Mouse (Mus musculus): ENCODE measurements around the gene Men1. TPM values are rescaled to one million over a fixed set of nuclear protein-coding genes. Genes with fewer than 3 reads are reported as not detected.

Gene Men1
- polyA plus RNA-seq, 1 experiment from 2014 or later: 122 TPM

- H3K4me1 ChIP-seq: peaks cover 3% of the 10 kb centered on the region; the same call in 1 of the 2 replicates
- no peak overlapping the region for H3K27ac ChIP-seq (replicated peaks)
- H3K27me3 ChIP-seq (replicated peaks; ENCODE audit: low read depth, poor library complexity, severe bottlenecking): no peaks in the 10 kb centered on the region
- no peak overlapping the region for H3K4me3 ChIP-seq
- no peaks in the 10 kb centered on the region for H3K9me3 ChIP-seq
- no peak for DNase-seq (ENCODE audit: low spot score)
- H3K36me3 ChIP-seq (replicated peaks): peaks cover 96% of the 10 kb centered on the region
- whole genome bisulfite sequencing: 84% methylated on average over 5 of the region's 5 CpGs
Observed at GRCm38 (mm10) chr19:6296551-6297210, 38.1 kb upstream of the Men1 start.

- H3K4me3 ChIP-seq: no peak overlapping the region
- no peaks in the 10 kb centered on the region for H3K9me3 ChIP-seq
- WGBS: 92% methylated on average over 9 of the region's 9 CpGs
- no peak for DNase-seq (ENCODE audit: low spot score)
- no peak overlapping the region for H3K27ac ChIP-seq (replicated peaks)
- peaks cover 3% of the 10 kb centered on the region; the same call in 1 of the 2 replicates for H3K4me1 ChIP-seq
- H3K36me3 ChIP-seq (replicated peaks): peaks cover 88% of the 10 kb centered on the region
- H3K27me3 ChIP-seq (replicated peaks; ENCODE audit: low read depth, poor library complexity, severe bottlenecking): no peaks in the 10 kb centered on the region
Observed at GRCm38 (mm10) chr19:6297641-6298040, 37.1 kb upstream of the Men1 start.

GRCm38 (mm10) chr19:6299003-6299402 is 35.8 kb upstream of the Men1 start:
- no peaks in the 10 kb centered on the region for H3K9me3 ChIP-seq
- H3K27ac ChIP-seq (replicated peaks): no peak overlapping the region
- H3K4me1 ChIP-seq: peaks cover 5% of the 10 kb centered on the region; the same call in 1 of the 2 replicates
- DNase-seq (ENCODE audit: low spot score): no peak
- H3K36me3 ChIP-seq (replicated peaks): peaks cover 76% of the 10 kb centered on the region
- no peaks in the 10 kb centered on the region for H3K27me3 ChIP-seq (replicated peaks; ENCODE audit: low read depth, poor library complexity, severe bottlenecking)
- H3K4me3 ChIP-seq: no peak overlapping the region
- WGBS: 78% methylated on average over 4 of the region's 4 CpGs

GRCm38 (mm10) chr19:6299450-6300267 is 35.1 kb upstream of the Men1 start:
- Histone ChIP-seq H3K27me3 (replicated peaks; ENCODE audit: low read depth, poor library complexity, severe bottlenecking) (no peaks in the 10 kb centered on the region), H3K4me3 (no peak overlapping the region), H3K36me3 (replicated peaks) (peaks cover 70% of the 10 kb centered on the region), H3K4me1 (peaks cover 5% of the 10 kb centered on the region; the same call in 1 of the 2 replicates), H3K27ac (replicated peaks) (peak overlapping the region; percentile 40; the same call in 1 of the 2 replicates), H3K9me3 (no peaks in the 10 kb centered on the region)
- WGBS: 84% methylated on average over 7 of the region's 7 CpGs
- no peak for DNase-seq (ENCODE audit: low spot score)

DNA sequence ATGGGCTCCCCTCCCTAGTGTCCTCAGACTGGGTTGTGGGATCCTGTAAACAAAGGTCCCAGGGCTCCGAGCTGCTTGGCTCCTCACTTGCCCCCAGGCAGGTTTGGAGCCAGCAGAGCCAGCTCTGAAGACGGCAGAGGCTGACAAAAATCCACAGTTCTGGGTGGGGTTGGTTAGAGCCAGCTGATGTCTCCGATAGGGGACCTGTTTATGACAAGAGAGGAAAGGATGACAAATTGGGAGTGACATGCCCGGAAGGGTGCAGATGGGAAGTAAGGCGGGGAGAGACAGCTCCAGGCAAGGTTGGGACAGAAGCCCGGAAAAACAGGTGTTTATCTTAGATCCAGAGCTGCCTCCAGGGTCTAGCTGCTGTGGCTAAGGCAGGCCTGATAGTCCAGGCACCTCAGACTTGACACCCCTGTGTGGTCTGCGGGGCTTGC is 34.4 kb upstream of the Men1 start:
- Histone ChIP-seq H3K36me3 (replicated peaks) (peaks cover 62% of the 10 kb centered on the region), H3K4me1 (peaks cover 5% of the 10 kb centered on the region; the same call in 1 of the 2 replicates), H3K27me3 (replicated peaks; ENCODE audit: low read depth, poor library complexity, severe bottlenecking) (no peaks in the 10 kb centered on the region), H3K9me3 (no peaks in the 10 kb centered on the region), H3K27ac (replicated peaks) (0 out of 2 replicates have a peak overlapping the region, but pooled peaks have one; percentile 40), H3K4me3 (no peak overlapping the region)
- 68% methylated on average over 7 of the region's 7 CpGs for WGBS
- no peak for DNase-seq (ENCODE audit: low spot score)

- H3K36me3 ChIP-seq (replicated peaks): peaks cover 45% of the 10 kb centered on the region
- WGBS: 93% methylated on average over 5 of the region's 5 CpGs
- H3K4me3 ChIP-seq: no peak overlapping the region
- no peak overlapping the region for H3K27ac ChIP-seq (replicated peaks)
- H3K27me3 ChIP-seq (replicated peaks; ENCODE audit: low read depth, poor library complexity, severe bottlenecking): no peaks in the 10 kb centered on the region
- no peaks in the 10 kb centered on the region for H3K9me3 ChIP-seq
- DNase-seq (ENCODE audit: low spot score): no peak
- peaks cover 19% of the 10 kb centered on the region for H3K4me1 ChIP-seq
Observed at GRCm38 (mm10) chr19:6302114-6302513, 32.7 kb upstream of the Men1 start.

GRCm38 (mm10) chr19:6302522-6302921 is 32.3 kb upstream of the Men1 start:
- 49% methylated on average over 4 of the region's 4 CpGs for WGBS
- Histone ChIP-seq H3K27me3 (replicated peaks; ENCODE audit: low read depth, poor library complexity, severe bottlenecking) (no peaks in the 10 kb centered on the region), H3K9me3 (no peaks in the 10 kb centered on the region), H3K27ac (replicated peaks) (no peak overlapping the region), H3K36me3 (replicated peaks) (peaks cover 41% of the 10 kb centered on the region), H3K4me3 (no peak overlapping the region), H3K4me1 (peaks cover 23% of the 10 kb centered on the region)
- no peak for DNase-seq (ENCODE audit: low spot score)

- no peak overlapping the region for H3K4me3 ChIP-seq
- H3K9me3 ChIP-seq: no peaks in the 10 kb centered on the region
- H3K27ac ChIP-seq (replicated peaks): peak overlapping the region; percentile 19; the same call in 1 of the 2 replicates
- no peaks in the 10 kb centered on the region for H3K27me3 ChIP-seq (replicated peaks; ENCODE audit: low read depth, poor library complexity, severe bottlenecking)
- DNase-seq (ENCODE audit: low spot score): no peak
- peaks cover 36% of the 10 kb centered on the region for H3K4me1 ChIP-seq
- 80% methylated on average over 6 of the region's 6 CpGs for WGBS
- peaks cover 28% of the 10 kb centered on the region for H3K36me3 ChIP-seq (replicated peaks)
Observed at GRCm38 (mm10) chr19:6303831-6304230, 30.9 kb upstream of the Men1 start.

DNA sequence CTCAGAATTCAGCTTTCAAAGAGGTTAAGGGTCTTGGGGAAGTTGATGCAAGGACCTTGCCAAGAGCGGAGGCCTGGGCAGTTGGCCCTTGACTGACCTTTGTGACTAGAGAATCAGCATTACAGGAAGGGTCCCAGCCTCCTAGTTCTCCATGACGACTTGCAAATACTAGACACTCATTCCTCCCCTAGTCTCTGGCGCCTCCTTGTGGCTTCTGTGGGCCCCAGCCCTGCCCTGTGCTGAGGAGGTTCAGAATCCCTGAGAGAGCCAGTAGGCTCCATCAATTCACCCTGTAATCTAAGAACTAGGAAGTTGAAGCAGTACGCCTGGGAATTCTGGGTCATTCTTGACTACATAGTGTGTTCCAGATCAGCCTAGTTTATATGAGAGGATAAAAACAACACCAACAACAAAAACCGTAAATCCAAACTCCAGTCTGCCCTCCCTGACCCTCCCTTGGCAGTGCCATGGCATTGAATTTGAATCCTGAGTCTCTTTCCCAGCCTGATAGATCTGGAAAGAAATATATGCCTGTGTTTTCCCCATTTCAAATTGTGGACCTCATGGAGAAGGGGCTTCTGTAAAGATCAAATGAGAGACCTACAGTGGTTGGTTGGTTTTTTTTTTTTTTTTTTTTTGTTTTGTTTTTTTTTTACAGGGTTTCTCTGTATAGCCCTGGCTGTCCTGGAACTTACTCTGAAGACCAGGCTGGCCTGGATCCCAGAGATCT is 29.8 kb upstream of the Men1 start:
- WGBS: 24% methylated on average over 5 of the region's 5 CpGs

GRCm38 (mm10) chr19:6305517-6306115 is 29.2 kb upstream of the Men1 start:
- H3K27me3 ChIP-seq (replicated peaks; ENCODE audit: low read depth, poor library complexity, severe bottlenecking): no peaks in the 10 kb centered on the region
- H3K4me3 ChIP-seq: peak overlapping the region; percentile 85
- H3K9me3 ChIP-seq: no peaks in the 10 kb centered on the region
- peaks cover 15% of the 10 kb centered on the region for H3K36me3 ChIP-seq (replicated peaks)
- WGBS: 57% methylated on average over 8 of the region's 8 CpGs
- no peak for DNase-seq (ENCODE audit: low spot score)
- peaks cover 36% of the 10 kb centered on the region for H3K4me1 ChIP-seq
- H3K27ac ChIP-seq (replicated peaks): peak overlapping the region; percentile 88

More for the DNA sequence above, 29.8 kb upstream of the Men1 start:
- no peak overlapping the region for H3K4me3 ChIP-seq
- peaks cover 39% of the 10 kb centered on the region for H3K4me1 ChIP-seq
- no peak overlapping the region for H3K27ac ChIP-seq (replicated peaks)
- peaks cover 17% of the 10 kb centered on the region for H3K36me3 ChIP-seq (replicated peaks)
- no peaks in the 10 kb centered on the region for H3K27me3 ChIP-seq (replicated peaks; ENCODE audit: low read depth, poor library complexity, severe bottlenecking)
- DNase-seq (ENCODE audit: low spot score): peak; percentile 90
- H3K9me3 ChIP-seq: no peaks in the 10 kb centered on the region

- H3K9me3 ChIP-seq: no peaks in the 10 kb centered on the region
- DNase-seq (ENCODE audit: low spot score): peak; percentile 91
- peak within 1 kb of the TSS; percentile 88 for H3K27ac ChIP-seq (replicated peaks)
- H3K4me3 ChIP-seq: peak within 1 kb of the TSS; percentile 85
- WGBS: under 1% methylated on average over 38 of the region's 38 CpGs
- peaks cover 15% of the 10 kb centered on the region for H3K36me3 ChIP-seq (replicated peaks)
- no peaks in the 10 kb centered on the region for H3K27me3 ChIP-seq (replicated peaks; ENCODE audit: low read depth, poor library complexity, severe bottlenecking)
- peaks cover 36% of the 10 kb centered on the region for H3K4me1 ChIP-seq
Observed at GRCm38 (mm10) chr19:6306137-6306551, 28.6 kb upstream of the Men1 start, which contains the start of gene Cdc42bpg. TSS of gene Cdc42bpg (plus strand) at chr19:6306456.

DNA sequence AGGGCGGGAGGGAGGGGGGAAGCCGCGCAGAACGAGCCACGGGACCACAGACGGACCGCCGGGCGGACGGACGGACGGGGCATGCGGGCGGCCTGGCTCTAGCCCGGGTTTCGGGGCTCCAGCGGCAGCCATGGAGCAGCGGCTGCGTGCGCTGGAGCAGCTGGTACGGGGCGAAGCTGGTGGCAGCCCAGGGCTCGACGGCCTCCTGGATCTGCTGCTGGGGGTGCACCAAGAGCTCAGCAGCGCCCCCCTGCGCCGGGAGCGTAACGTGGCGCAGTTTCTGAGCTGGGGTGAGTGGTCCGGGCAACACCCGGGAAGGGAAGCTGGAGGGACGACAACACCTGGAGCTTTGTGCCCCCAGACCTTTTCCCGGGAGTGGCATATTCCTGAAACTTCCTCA is 28.2 kb upstream of the Men1 start:
- H3K4me1 ChIP-seq: peaks cover 36% of the 10 kb centered on the region
- peak overlapping the region; percentile 85 for H3K4me3 ChIP-seq
- DNase-seq (ENCODE audit: low spot score): peak; percentile 87
- H3K9me3 ChIP-seq: no peaks in the 10 kb centered on the region
- under 1% methylated on average over 33 of the region's 34 CpGs for WGBS
- peak overlapping the region; percentile 88 for H3K27ac ChIP-seq (replicated peaks)
- no peaks in the 10 kb centered on the region for H3K27me3 ChIP-seq (replicated peaks; ENCODE audit: low read depth, poor library complexity, severe bottlenecking)
- H3K36me3 ChIP-seq (replicated peaks): peaks cover 16% of the 10 kb centered on the region

All from embryonic facial prominence, embryonic 10.5 days (tissue).